Mouse (Mus musculus) megakaryocyte, embryonic 14.5 days (primary cell): ENCODE results near the gene Birc3.

Experiments used
- FLI1 ChIP-seq: IDR thresholded peaks from 2 replicates; pipeline ENCODE4 v1.6.1; 2012; ENCODE audit warnings: low read length, inconsistent platforms, mixed read lengths
- GATA1 ChIP-seq: IDR thresholded peaks from 3 replicates; pipeline ENCODE4 v1.6.1; 2012; ENCODE audit warnings: mixed read lengths, low read length, inconsistent platforms, borderline replicate concordance

DNA sequence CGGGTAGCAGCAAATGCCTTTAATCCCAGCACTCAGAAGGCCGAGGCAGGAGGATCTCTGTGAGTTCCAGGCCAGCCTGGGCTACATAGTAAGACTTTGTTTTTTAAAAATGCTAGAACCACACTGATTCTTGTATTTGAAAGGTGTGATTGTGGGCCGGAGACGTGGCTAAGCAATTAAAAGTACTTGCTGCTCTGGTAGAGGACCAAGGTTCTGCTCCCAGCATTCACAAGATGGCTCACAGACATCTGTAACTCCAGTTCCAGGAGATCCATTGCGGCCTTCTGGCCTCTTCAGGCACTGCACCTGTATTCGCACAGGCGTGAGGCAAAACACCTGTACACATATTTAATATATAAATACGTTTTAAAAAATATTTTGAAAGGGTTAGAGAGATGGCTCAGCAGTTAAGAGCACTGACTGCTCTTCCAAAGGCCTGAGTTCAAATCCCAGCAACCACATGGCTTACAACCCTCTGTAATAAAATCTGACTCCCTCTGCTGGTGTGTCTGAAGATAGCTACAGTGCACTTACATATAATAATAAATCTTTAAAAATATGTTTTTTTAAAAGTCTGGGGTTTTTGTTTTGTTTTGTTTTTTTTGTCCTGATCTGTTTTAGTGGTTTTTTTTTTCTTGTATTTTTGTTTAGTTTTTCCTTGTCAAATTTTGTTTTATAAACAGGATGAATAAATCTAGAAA lies 675 bp upstream of the Birc3 start:
- TF ChIP-seq GATA1 (no peak), FLI1 (no peak)
